Mouse (Mus musculus) heart, adult 2 months (tissue): Measurements from ENCODE around the gene Khdc4.

Experiments used
- CTCF ChIP-seq: fragments of 200-600 bp; IDR thresholded peaks from 2 replicates; pipeline ENCODE4 v1.8.1; 2022; ENCODE audit warnings: antibody characterized with exemption, mild to moderate bottlenecking, moderate library complexity
- EP300 ChIP-seq: fragments of 200-500 bp; IDR thresholded peaks from 2 replicates; pipeline ENCODE4 v1.6.1; 2011; ENCODE audit warnings: low read depth, low read length, control low read depth; ENCODE audit not compliant: insufficient read depth
- POLR2A ChIP-seq: fragments of 200-500 bp; IDR thresholded peaks from 2 replicates; pipeline ENCODE4 v1.6.1; 2011; ENCODE audit warnings: mild to moderate bottlenecking, low read depth, low read length, control low read depth; ENCODE audit not compliant: insufficient read depth

- no peak for TF ChIP-seq CTCF
- no peak for TF ChIP-seq POLR2A
- TF ChIP-seq EP300 = no peak
Observed at GRCm38 (mm10) chr3:88636555-88636986, 49.0 kb upstream of the Khdc4 start.
